Mouse (Mus musculus) G1E (cell line): ENCODE measurements around the gene Pknox2.

ENCODE experiments used
- CTCF ChIP-seq: IDR thresholded peaks from 2 replicates; pipeline ENCODE4 v1.5.1; 2012; ENCODE audit warnings: low read depth, low read length, inconsistent platforms, mixed read lengths
- GATA1 ChIP-seq: IDR thresholded peaks from 2 replicates; pipeline ENCODE4 v1.6.1; 2012; ENCODE audit warnings: borderline replicate concordance, low read length, inconsistent platforms, mixed read lengths
- POLR2AphosphoS5 ChIP-seq: IDR thresholded peaks from 2 replicates; pipeline ENCODE4 v1.6.1; 2012; ENCODE audit warnings: low read depth, low read length, inconsistent platforms; ENCODE audit not compliant: insufficient replicate concordance
- TAL1 ChIP-seq: conservative IDR thresholded peaks from 2 replicates; pipeline ENCODE4 v1.6.1; 2012; ENCODE audit warnings: low read depth, low read length, inconsistent platforms, mixed read lengths

DNA sequence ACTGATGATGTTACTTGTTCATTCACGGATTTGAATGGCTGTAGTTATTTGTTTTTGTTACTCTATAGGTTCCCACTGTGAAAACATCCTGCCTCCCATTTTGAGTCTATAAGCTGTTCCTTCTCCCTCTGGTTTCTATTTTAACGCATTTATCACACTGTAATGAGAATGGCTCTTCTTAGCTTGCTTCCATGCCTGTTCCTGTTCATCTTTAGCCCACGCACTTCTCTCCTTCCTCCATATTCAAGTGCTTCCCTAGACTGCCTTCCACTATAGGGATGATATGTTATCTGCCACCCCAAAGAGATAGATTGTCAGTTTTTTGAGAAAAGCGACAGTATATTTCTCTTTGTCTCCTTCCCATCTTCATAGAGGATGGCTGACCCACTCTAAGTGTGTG, 246.7 kb downstream of the Pknox2 start:
- TF ChIP-seq CTCF (no peak), GATA1 (no peak), POLR2AphosphoS5 (no peak), TAL1 (no peak)
